Mouse (Mus musculus): ENCODE data around the gene Vav3. TPM values are rescaled to one million over a fixed set of nuclear protein-coding genes. Genes with fewer than 3 reads are reported as not detected.

The Vav3 gene
- polyA plus RNA-seq, 1 experiment from 2014 or later = 11.3 TPM

- H3K36me3 ChIP-seq = no peaks in the 10 kb centered on the region
- ATAC-seq (ENCODE audit: low FRiP score) = no peak
- H3K4me1 ChIP-seq = no peaks in the 10 kb centered on the region
- H3K27me3 ChIP-seq (replicated peaks) = no peaks in the 10 kb centered on the region
- no peak overlapping the region for H3K9ac ChIP-seq (replicated peaks)
- H3K9me3 ChIP-seq (replicated peaks) = no peaks in the 10 kb centered on the region
- H3K27ac ChIP-seq (replicated peaks) = no peak overlapping the region
- H3K4me2 ChIP-seq = no peak overlapping the region
- H3K4me3 ChIP-seq (replicated peaks) = no peak overlapping the region
- 93% methylated on average over 3 of the region's 3 CpGs for WGBS
Measured at GRCm38 (mm10) chr3:109721753-109722152, 381.3 kb downstream of the Vav3 start.

GRCm38 (mm10) chr3:109726776-109727175 lies 386.3 kb downstream of the Vav3 start:
- Histone ChIP-seq H3K36me3 (no peaks in the 10 kb centered on the region), H3K9me3 (replicated peaks) (no peaks in the 10 kb centered on the region), H3K4me2 (no peak overlapping the region), H3K4me1 (0 out of 2 replicates have a peak, but pooled peaks cover under 1% of the 10 kb centered on the region), H3K27me3 (replicated peaks) (no peaks in the 10 kb centered on the region), H3K9ac (replicated peaks) (no peak overlapping the region), H3K27ac (replicated peaks) (no peak overlapping the region), H3K4me3 (replicated peaks) (no peak overlapping the region)
- ATAC-seq (ENCODE audit: low FRiP score) = no peak
- WGBS = 83% methylated on average over 1 of the region's 1 CpGs

- Histone ChIP-seq H3K4me3 (replicated peaks) (no peak overlapping the region), H3K9ac (replicated peaks) (no peak overlapping the region), H3K4me1 (peaks cover 10% of the 10 kb centered on the region), H3K4me2 (no peak overlapping the region), H3K27ac (replicated peaks) (no peak overlapping the region), H3K36me3 (no peaks in the 10 kb centered on the region), H3K27me3 (replicated peaks) (no peaks in the 10 kb centered on the region), H3K9me3 (replicated peaks) (no peaks in the 10 kb centered on the region)
- 34% methylated on average over 5 of the region's 5 CpGs for whole genome bisulfite sequencing
- peak; percentile 77 for ATAC-seq (ENCODE audit: low FRiP score)
Measured at GRCm38 (mm10) chr3:109731592-109732230, 391.3 kb downstream of the Vav3 start.

DNA sequence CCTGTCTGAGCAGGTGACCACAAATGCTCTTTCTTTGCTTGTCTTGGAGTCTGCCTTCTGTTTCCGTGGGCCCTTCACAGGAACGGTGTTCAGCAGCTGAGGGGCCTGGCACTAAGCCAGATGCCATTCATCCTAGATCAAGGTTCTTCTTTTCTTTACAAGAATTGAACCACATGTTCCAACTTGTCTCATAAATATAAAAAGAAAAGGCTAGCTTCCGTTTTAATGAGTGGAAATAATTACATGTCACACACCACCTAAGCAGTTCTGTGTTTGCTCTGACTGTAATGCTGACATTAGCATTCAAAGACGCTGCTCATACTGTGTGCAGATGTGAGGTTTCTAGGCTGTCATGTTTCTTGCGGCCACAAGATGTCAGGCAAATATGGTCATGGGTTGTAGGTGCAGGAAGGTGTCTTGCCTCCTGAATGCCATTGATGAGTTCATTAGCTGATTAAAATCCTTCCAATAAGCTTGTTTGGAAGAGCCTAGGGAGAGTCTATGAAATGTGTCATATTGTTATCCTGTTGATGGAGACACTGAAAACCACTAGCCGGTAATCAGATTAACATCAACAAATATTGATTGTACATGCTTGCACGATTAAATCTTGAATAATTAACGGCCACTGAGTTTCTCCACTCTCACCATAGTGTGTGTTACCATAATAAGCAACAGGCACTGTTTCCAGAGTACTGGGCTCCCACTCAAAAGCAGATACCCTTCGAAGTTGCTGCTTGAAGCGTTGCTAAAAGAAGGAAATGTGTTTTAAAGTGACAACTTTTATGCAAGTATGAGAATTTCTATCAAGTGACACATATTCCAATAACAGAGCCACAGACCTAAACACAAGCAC lies 392.1 kb downstream of the Vav3 start:
- Histone ChIP-seq H3K36me3 (no peaks in the 10 kb centered on the region), H3K4me1 (peaks cover 10% of the 10 kb centered on the region), H3K4me2 (peak overlapping the region; percentile 9; the same call in 1 of the 2 replicates), H3K9me3 (replicated peaks) (no peaks in the 10 kb centered on the region), H3K9ac (replicated peaks) (no peak overlapping the region), H3K4me3 (replicated peaks) (no peak overlapping the region), H3K27me3 (replicated peaks) (no peaks in the 10 kb centered on the region), H3K27ac (replicated peaks) (no peak overlapping the region)
- WGBS = 43% methylated on average over 10 of the region's 10 CpGs
- ATAC-seq (ENCODE audit: low FRiP score) = peak; percentile 91

Other genes starting within 250 kb of the Vav3 start
- gene Slc25a24, start 217.5 kb upstream of the Vav3 start, polyA plus RNA-seq (2015; fragmentation: Nextera tagmentation; extraction: Ambion mirVana) = 4.4 and 9.8 TPM in 2 replicates